Mouse (Mus musculus): Measurements from ENCODE around the gene Otud1. TPM values are rescaled to one million over a fixed set of nuclear protein-coding genes. Genes with fewer than 3 reads are reported as not detected.

The Otud1 gene
- polyA plus RNA-seq, 1 experiment from 2014 or later = 2.4 TPM

DNA sequence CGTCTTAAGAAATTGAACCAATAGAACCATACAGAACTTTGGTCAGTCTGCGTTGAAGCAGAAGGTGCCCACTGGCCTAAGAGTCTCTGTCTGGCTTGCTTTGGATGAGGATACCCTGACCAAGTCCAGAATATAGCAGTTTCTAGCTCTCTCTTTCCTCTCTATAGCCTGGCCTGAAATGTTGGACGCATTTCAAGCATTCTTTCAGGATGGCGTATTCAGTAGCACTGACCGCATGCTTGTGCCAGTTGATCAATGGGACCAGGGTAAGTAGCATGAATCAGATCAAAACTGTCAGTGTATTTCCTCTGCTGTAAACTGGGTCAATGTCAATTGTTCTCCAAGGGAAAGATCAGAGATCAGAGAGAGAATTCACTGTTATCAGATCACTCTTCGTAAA is 6.6 kb downstream of the Otud1 start:
- Histone ChIP-seq H3K4me1 (ENCODE audit: control insufficient read depth, insufficient read depth, low read length) (no peaks in the 10 kb centered on the region; the same call in 1 of the 2 replicates), H3K27ac (ENCODE audit: low read length) (no peak overlapping the region), H3K4me2 (replicated peaks; ENCODE audit: low read depth, low read length) (no peak overlapping the region), H3K9me3 (ENCODE audit: control insufficient read depth, low read depth, low read length) (no peaks in the 10 kb centered on the region), H3K4me3 (ENCODE audit: low read depth, low read length) (no peak overlapping the region), H3K36me3 (ENCODE audit: control insufficient read depth, insufficient read depth, low read length) (no peaks in the 10 kb centered on the region), H3K9ac (replicated peaks; ENCODE audit: low read depth, low read length) (no peak overlapping the region), H3K27me3 (ENCODE audit: control insufficient read depth, insufficient read depth, low read length) (no peaks in the 10 kb centered on the region)
- 57% methylated on average over 6 of the region's 6 CpGs for WGBS
- ATAC-seq (ENCODE audit: insufficient number of reproducible peaks, insufficient read depth, low FRiP score, low read depth) = no peak

- H3K9me3 ChIP-seq (ENCODE audit: control insufficient read depth, low read depth, low read length) = no peaks in the 10 kb centered on the region
- no peak overlapping the region for H3K4me2 ChIP-seq (replicated peaks; ENCODE audit: low read depth, low read length)
- no peak overlapping the region for H3K4me3 ChIP-seq (ENCODE audit: low read depth, low read length)
- no peaks in the 10 kb centered on the region for H3K36me3 ChIP-seq (ENCODE audit: control insufficient read depth, insufficient read depth, low read length)
- 39% methylated on average over 7 of the region's 7 CpGs for WGBS
- no peaks in the 10 kb centered on the region for H3K27me3 ChIP-seq (ENCODE audit: control insufficient read depth, insufficient read depth, low read length)
- H3K4me1 ChIP-seq (ENCODE audit: control insufficient read depth, insufficient read depth, low read length) = no peaks in the 10 kb centered on the region
- H3K27ac ChIP-seq (ENCODE audit: low read length) = no peak overlapping the region
- no peak overlapping the region for H3K9ac ChIP-seq (replicated peaks; ENCODE audit: low read depth, low read length)
- no peak for ATAC-seq (ENCODE audit: insufficient number of reproducible peaks, insufficient read depth, low FRiP score, low read depth)
These were observed 7.3 kb downstream of the Otud1 start for GRCm38 (mm10) chr2:19664555-19665475.

DNA sequence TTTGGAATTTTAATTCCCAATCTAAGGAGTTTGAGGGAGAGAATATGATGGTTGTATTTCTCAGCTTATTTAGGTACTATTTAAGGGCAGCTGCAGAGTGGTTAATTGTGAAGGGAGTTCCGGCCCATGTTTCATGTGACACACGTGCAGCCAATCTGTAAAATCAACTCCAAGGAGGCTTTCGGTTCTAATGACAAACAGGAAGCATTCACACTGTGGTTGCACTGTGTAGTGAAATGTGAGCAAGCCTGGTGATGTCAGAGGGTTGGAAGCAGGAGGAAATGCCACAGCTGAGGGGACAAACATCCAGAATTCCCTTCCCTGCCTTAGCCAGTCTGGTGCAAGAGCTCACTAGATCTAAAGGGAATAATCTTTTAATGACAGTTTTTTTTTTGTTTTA is 8.3 kb downstream of the Otud1 start:
- H3K9me3 ChIP-seq (ENCODE audit: control insufficient read depth, low read depth, low read length) = no peaks in the 10 kb centered on the region
- no peak overlapping the region for H3K9ac ChIP-seq (replicated peaks; ENCODE audit: low read depth, low read length)
- H3K4me1 ChIP-seq (ENCODE audit: control insufficient read depth, insufficient read depth, low read length) = no peaks in the 10 kb centered on the region
- no peak overlapping the region for H3K4me2 ChIP-seq (replicated peaks; ENCODE audit: low read depth, low read length)
- H3K4me3 ChIP-seq (ENCODE audit: low read depth, low read length) = no peak overlapping the region
- ATAC-seq (ENCODE audit: insufficient number of reproducible peaks, insufficient read depth, low FRiP score, low read depth) = no peak
- H3K27me3 ChIP-seq (ENCODE audit: control insufficient read depth, insufficient read depth, low read length) = no peaks in the 10 kb centered on the region
- no peak overlapping the region for H3K27ac ChIP-seq (ENCODE audit: low read length)
- no peaks in the 10 kb centered on the region for H3K36me3 ChIP-seq (ENCODE audit: control insufficient read depth, insufficient read depth, low read length)
- WGBS = 55% methylated on average over 3 of the region's 3 CpGs

DNA sequence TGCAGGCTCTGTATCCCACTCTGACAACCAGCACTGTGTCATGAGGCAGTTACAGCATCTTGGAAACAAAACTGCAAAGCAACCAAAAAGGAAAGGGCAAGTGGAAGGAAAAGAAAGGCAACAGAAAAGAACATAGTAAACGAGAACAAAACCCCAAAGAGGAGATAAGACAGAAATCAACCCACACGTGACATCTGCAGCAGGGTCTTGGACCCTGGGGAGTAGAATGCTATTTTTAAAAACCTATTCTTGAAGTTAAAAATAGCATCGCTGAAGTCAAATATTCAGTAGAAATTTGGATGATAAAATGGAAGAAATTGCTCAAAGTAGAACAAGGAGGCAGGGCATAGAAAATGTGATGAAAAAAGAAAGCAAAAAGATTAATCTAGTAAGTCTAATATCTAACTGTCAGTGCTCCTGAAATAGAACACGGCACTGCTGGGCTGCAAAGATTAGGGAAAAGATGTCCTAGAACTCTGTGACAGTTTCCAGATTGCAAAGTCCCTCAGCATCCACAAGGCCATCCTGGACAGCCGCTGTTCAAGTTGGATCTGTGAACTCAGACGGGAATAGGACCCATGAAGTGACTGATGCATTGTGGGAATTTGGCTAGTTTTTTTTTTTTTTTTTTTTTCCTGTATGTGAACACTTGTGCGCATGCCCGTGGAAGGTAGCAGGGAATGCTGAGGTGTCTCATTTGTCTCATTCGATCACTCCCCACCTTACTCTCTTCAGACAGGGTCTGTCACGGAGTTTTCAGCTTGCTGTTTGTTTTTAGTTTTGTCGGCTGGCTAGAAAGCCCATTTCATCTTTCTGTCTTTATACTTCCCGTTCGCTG is 13.5 kb downstream of the Otud1 start:
- ATAC-seq (ENCODE audit: insufficient number of reproducible peaks, insufficient read depth, low FRiP score, low read depth) = no peak
- H3K36me3 ChIP-seq (ENCODE audit: control insufficient read depth, insufficient read depth, low read length) = no peaks in the 10 kb centered on the region
- no peaks in the 10 kb centered on the region for H3K9me3 ChIP-seq (ENCODE audit: control insufficient read depth, low read depth, low read length)
- no peak overlapping the region for H3K4me2 ChIP-seq (replicated peaks; ENCODE audit: low read depth, low read length)
- 77% methylated on average over 13 of the region's 13 CpGs for WGBS
- H3K9ac ChIP-seq (replicated peaks; ENCODE audit: low read depth, low read length) = no peak overlapping the region
- H3K4me1 ChIP-seq (ENCODE audit: control insufficient read depth, insufficient read depth, low read length) = no peaks in the 10 kb centered on the region
- no peak overlapping the region for H3K4me3 ChIP-seq (ENCODE audit: low read depth, low read length)
- H3K27me3 ChIP-seq (ENCODE audit: control insufficient read depth, insufficient read depth, low read length) = no peaks in the 10 kb centered on the region
- H3K27ac ChIP-seq (ENCODE audit: low read length) = no peak overlapping the region

- no peak overlapping the region for H3K4me3 ChIP-seq (ENCODE audit: low read depth, low read length)
- no peak overlapping the region for H3K4me2 ChIP-seq (replicated peaks; ENCODE audit: low read depth, low read length)
- H3K36me3 ChIP-seq (ENCODE audit: control insufficient read depth, insufficient read depth, low read length) = no peaks in the 10 kb centered on the region
- H3K4me1 ChIP-seq (ENCODE audit: control insufficient read depth, insufficient read depth, low read length) = no peaks in the 10 kb centered on the region
- no peaks in the 10 kb centered on the region for H3K9me3 ChIP-seq (ENCODE audit: control insufficient read depth, low read depth, low read length)
- no peak for ATAC-seq (ENCODE audit: insufficient number of reproducible peaks, insufficient read depth, low FRiP score, low read depth)
- H3K27me3 ChIP-seq (ENCODE audit: control insufficient read depth, insufficient read depth, low read length) = no peaks in the 10 kb centered on the region
- no peak overlapping the region for H3K27ac ChIP-seq (ENCODE audit: low read length)
- 41% methylated on average over 3 of the region's 3 CpGs for WGBS
- H3K9ac ChIP-seq (replicated peaks; ENCODE audit: low read depth, low read length) = no peak overlapping the region
These were observed 25.4 kb downstream of the Otud1 start for GRCm38 (mm10) chr2:19682997-19683396.

DNA sequence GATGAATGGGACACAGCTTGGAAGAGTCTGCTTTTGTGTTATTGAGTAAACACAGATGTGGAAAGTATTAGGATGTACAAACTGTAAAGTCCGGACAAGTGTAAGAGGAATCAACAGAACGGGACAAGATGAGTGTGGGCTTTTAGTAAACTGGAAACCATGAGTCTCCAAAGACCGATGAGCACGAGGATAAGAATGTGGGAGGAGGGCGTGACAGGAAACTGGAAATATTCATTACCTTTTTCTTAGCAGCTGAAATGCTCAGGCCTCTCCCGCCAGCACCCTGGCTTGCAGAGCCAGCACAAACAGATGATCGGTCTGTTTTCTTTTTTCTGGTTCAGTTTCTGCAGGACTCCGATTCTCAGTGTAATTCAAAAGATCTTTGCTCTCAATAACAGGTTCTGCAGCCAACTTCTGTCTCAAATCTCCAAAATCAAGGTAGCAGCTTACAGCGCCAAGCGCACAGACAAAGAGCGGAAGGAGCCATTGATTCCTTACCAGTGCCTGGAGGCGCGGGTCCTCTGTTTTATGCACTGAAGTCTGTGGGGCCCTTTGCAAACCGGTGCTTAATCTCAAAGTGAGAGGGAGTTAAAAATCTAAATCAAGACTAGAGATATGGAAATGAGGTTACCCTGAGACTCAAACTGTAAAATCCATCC is 28.1 kb downstream of the Otud1 start:
- Histone ChIP-seq H3K4me3 (ENCODE audit: low read depth, low read length) (no peak overlapping the region), H3K9ac (replicated peaks; ENCODE audit: low read depth, low read length) (no peak overlapping the region), H3K4me1 (ENCODE audit: control insufficient read depth, insufficient read depth, low read length) (no peaks in the 10 kb centered on the region), H3K27me3 (ENCODE audit: control insufficient read depth, insufficient read depth, low read length) (no peaks in the 10 kb centered on the region), H3K9me3 (ENCODE audit: control insufficient read depth, low read depth, low read length) (no peaks in the 10 kb centered on the region), H3K36me3 (ENCODE audit: control insufficient read depth, insufficient read depth, low read length) (no peaks in the 10 kb centered on the region), H3K4me2 (replicated peaks; ENCODE audit: low read depth, low read length) (no peak overlapping the region), H3K27ac (ENCODE audit: low read length) (no peak overlapping the region)
- 39% methylated on average over 14 of the region's 14 CpGs for WGBS
- no peak for ATAC-seq (ENCODE audit: insufficient number of reproducible peaks, insufficient read depth, low FRiP score, low read depth)

DNA sequence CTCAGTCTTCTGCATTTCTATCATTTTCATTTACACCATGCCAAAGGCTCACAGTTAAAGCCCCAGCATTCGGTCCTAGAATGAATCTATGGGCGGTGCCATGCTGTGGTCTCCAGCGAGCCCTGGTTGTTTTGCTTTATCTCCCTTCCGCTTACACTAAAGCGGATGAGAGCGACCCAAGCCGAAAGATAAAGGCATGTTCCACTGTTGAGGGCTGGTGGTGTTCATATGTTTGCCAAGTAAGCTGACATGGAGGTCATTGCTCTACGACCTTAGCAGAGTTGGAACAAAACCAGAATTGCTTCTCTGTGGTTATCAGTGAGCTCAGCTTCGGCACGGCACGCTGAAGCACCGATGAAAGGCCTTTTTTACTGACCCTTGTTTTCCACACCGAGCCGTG is 32.5 kb downstream of the Otud1 start:
- Histone ChIP-seq H3K4me3 (ENCODE audit: low read depth, low read length) (no peak overlapping the region), H3K9ac (replicated peaks; ENCODE audit: low read depth, low read length) (no peak overlapping the region), H3K27me3 (ENCODE audit: control insufficient read depth, insufficient read depth, low read length) (no peaks in the 10 kb centered on the region), H3K27ac (ENCODE audit: low read length) (no peak overlapping the region), H3K9me3 (ENCODE audit: control insufficient read depth, low read depth, low read length) (no peaks in the 10 kb centered on the region), H3K4me2 (replicated peaks; ENCODE audit: low read depth, low read length) (no peak overlapping the region), H3K4me1 (ENCODE audit: control insufficient read depth, insufficient read depth, low read length) (no peaks in the 10 kb centered on the region), H3K36me3 (ENCODE audit: control insufficient read depth, insufficient read depth, low read length) (no peaks in the 10 kb centered on the region)
- 65% methylated on average over 14 of the region's 14 CpGs for WGBS
- ATAC-seq (ENCODE audit: insufficient number of reproducible peaks, insufficient read depth, low FRiP score, low read depth) = no peak

GRCm38 (mm10) chr2:19699573-19700295 is 42.2 kb downstream of the Otud1 start:
- ATAC-seq (ENCODE audit: insufficient number of reproducible peaks, insufficient read depth, low FRiP score, low read depth) = peak; percentile 37; the same call in 1 of the 2 replicates
- no peak overlapping the region for H3K27ac ChIP-seq (ENCODE audit: low read length)

More at GRCm38 (mm10) chr2:19699573-19700295, 42.2 kb downstream of the Otud1 start:
- Histone ChIP-seq H3K36me3 (ENCODE audit: control insufficient read depth, insufficient read depth, low read length) (no peaks in the 10 kb centered on the region), H3K9me3 (ENCODE audit: control insufficient read depth, low read depth, low read length) (no peaks in the 10 kb centered on the region), H3K27me3 (ENCODE audit: control insufficient read depth, insufficient read depth, low read length) (no peaks in the 10 kb centered on the region), H3K9ac (replicated peaks; ENCODE audit: low read depth, low read length) (no peak overlapping the region), H3K4me1 (ENCODE audit: control insufficient read depth, insufficient read depth, low read length) (no peaks in the 10 kb centered on the region), H3K4me3 (ENCODE audit: low read depth, low read length) (no peak overlapping the region), H3K4me2 (replicated peaks; ENCODE audit: low read depth, low read length) (no peak overlapping the region)
- 76% methylated on average over 4 of the region's 4 CpGs for WGBS

Data from stomach, embryonic 14.5 days (tissue).